Mouse (Mus musculus): ENCODE data around the gene Npb. TPM values are rescaled to one million over a fixed set of nuclear protein-coding genes. Genes with fewer than 3 reads are reported as not detected.

The Npb gene
- polyA plus RNA-seq, 1 experiment from 2014 or later, result 0.99 TPM

DNA sequence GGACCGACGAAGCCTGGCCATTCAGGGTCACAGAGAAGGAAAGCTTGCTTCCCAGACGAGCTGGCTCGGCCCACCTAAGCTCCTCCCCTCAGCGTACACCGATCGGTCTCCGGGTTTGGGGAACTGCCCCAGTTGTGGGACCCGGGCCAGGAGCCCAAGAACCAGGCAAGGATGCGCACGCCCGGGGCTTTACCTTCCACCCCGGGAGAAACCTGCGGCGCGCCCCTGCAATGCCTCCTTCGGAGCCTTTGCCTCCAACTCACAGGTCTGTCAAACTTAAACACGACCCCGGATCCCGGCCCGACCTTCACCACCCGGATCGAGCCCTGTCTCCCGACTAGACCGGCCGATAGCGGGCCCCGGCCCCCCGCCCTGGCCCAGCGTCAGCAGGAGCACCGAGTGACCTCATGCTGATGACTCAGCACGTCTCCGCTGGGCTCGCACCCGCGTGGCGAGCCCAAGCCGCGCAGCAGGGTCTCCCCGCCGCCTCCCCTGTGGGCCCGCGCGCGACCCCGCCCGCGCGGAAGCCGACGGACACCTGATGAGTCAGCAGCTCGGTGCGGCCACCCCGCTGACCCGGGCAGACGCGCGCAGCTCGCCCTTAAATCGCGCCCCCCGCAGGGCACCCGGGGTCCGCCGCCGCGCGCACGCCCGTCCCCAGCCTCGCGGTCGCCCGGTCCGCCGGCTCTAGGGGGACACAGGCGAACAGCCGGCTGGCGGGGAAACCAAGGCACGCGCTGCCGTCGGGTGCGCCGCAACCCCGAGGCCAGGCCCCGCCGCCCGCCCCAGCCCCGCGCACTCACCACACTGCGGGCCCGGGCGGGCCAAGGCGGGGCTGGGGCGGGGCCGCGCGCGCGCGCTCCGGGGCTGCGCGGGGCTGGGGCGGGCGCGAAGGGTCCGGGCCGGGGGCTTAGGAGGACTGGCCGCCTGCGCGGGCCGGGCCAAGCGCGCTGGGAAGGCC lies 24.6 kb downstream of the Npb start:
- Histone ChIP-seq H3K4me1 (ENCODE audit: control insufficient read depth, insufficient read depth, low read depth, low read length) (peaks cover 31% of the 10 kb centered on the region), H3K27ac (ENCODE audit: low read depth, low read length) (peak overlapping the region; percentile 88), H3K27me3 (replicated peaks; ENCODE audit: control insufficient read depth, insufficient read depth, low read length) (no peaks in the 10 kb centered on the region), H3K9ac (ENCODE audit: low read depth, low read length) (peak overlapping the region; percentile 94), H3K4me2 (ENCODE audit: low read length) (peak overlapping the region; percentile 96), H3K9me3 (ENCODE audit: control insufficient read depth, low read length) (no peaks in the 10 kb centered on the region), H3K4me3 (ENCODE audit: low read length) (peak overlapping the region; percentile 90), H3K36me3 (ENCODE audit: control insufficient read depth, insufficient read depth, low read length) (peaks cover 8% of the 10 kb centered on the region)
- under 1% methylated on average over 60 of the region's 116 CpGs for WGBS
- ATAC-seq, result peak; percentile 82

GRCm38 (mm10) chr11:120633520-120634343 lies 25.5 kb downstream of the Npb start, which contains the start of gene Mafg:
Mafg (minus strand) TSS chr11:120633600.
- peaks cover 31% of the 10 kb centered on the region for H3K4me1 ChIP-seq (ENCODE audit: control insufficient read depth, insufficient read depth, low read depth, low read length)
- H3K36me3 ChIP-seq (ENCODE audit: control insufficient read depth, insufficient read depth, low read length), result peaks cover 7% of the 10 kb centered on the region
- H3K27me3 ChIP-seq (replicated peaks; ENCODE audit: control insufficient read depth, insufficient read depth, low read length), result no peaks in the 10 kb centered on the region
- H3K27ac ChIP-seq (ENCODE audit: low read depth, low read length), result peak within 1 kb of the TSS; percentile 88
- H3K4me3 ChIP-seq (ENCODE audit: low read length), result peak within 1 kb of the TSS; percentile 90
- ATAC-seq, result peak; percentile 92
- no peaks in the 10 kb centered on the region for H3K9me3 ChIP-seq (ENCODE audit: control insufficient read depth, low read length)
- H3K9ac ChIP-seq (ENCODE audit: low read depth, low read length), result peak within 1 kb of the TSS; percentile 94
- WGBS, result 13% methylated on average over 49 of the region's 58 CpGs
- H3K4me2 ChIP-seq (ENCODE audit: low read length), result peak within 1 kb of the TSS; percentile 96

DNA sequence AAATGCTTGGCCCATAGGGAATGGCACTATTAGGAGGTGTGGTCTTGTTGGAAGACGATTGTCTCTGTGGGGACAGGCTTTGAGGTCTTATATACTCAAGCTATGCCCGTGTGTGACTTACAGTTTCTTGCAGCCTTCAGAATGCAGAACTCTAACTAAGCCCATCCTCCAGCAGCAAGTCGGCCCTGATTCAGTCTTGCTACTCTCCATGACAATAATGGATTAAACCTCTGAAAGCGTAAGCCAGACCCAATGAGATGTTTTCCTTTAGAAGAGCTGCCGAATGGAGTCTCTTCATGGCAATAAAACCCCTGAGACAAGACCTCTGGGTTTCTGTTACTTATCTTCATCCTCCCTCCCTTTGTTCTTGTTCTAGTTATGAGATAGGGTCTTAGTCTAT lies 26.5 kb downstream of the Npb start:
- WGBS, result 80% methylated on average over 5 of the region's 5 CpGs
- no peak overlapping the region for H3K27ac ChIP-seq (ENCODE audit: low read depth, low read length)
- H3K4me3 ChIP-seq (ENCODE audit: low read length), result no peak overlapping the region
- H3K4me1 ChIP-seq (ENCODE audit: control insufficient read depth, insufficient read depth, low read depth, low read length), result peaks cover 27% of the 10 kb centered on the region
- no peaks in the 10 kb centered on the region for H3K27me3 ChIP-seq (replicated peaks; ENCODE audit: control insufficient read depth, insufficient read depth, low read length)
- no peak overlapping the region for H3K4me2 ChIP-seq (ENCODE audit: low read length)
- ATAC-seq, result no peak
- H3K36me3 ChIP-seq (ENCODE audit: control insufficient read depth, insufficient read depth, low read length), result no peaks in the 10 kb centered on the region; the same call in 1 of the 2 replicates
- H3K9ac ChIP-seq (ENCODE audit: low read depth, low read length), result no peak overlapping the region
- H3K9me3 ChIP-seq (ENCODE audit: control insufficient read depth, low read length), result no peaks in the 10 kb centered on the region

DNA sequence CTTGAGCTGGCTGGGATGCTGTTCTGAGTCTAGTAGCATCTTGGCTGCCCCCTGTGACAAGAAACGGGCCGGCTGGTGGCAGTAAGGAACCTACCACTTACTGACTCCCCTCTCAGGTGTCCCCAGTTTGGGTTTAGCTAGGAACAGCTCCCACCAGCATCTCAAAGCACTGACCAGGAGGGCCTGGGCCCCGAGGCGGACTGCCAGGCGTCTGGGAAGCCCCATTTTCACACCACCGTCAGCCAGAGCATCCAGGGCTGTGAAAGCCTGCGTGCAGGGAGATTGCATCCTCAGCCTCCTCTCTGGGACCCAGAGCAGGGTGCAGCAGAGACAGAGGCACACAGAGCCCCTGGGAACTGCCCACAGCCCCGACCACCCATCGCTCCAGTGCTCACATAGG lies 33.0 kb downstream of the Npb start:
- no peak for ATAC-seq
- H3K4me2 ChIP-seq (ENCODE audit: low read length), result no peak overlapping the region
- H3K9me3 ChIP-seq (ENCODE audit: control insufficient read depth, low read length), result no peaks in the 10 kb centered on the region

GRCm38 (mm10) chr11:120641869-120642268 lies 33.6 kb downstream of the Npb start:
- H3K9ac ChIP-seq (ENCODE audit: low read depth, low read length), result no peak overlapping the region; the same call in 1 of the 2 replicates
- no peaks in the 10 kb centered on the region for H3K36me3 ChIP-seq (ENCODE audit: control insufficient read depth, insufficient read depth, low read length)
- H3K4me2 ChIP-seq (ENCODE audit: low read length), result no peak overlapping the region
- H3K4me1 ChIP-seq (ENCODE audit: control insufficient read depth, insufficient read depth, low read depth, low read length), result peaks cover 8% of the 10 kb centered on the region
- H3K27me3 ChIP-seq (replicated peaks; ENCODE audit: control insufficient read depth, insufficient read depth, low read length), result no peaks in the 10 kb centered on the region
- WGBS, result 92% methylated on average over 8 of the region's 8 CpGs
- no peak overlapping the region for H3K4me3 ChIP-seq (ENCODE audit: low read length)
- H3K9me3 ChIP-seq (ENCODE audit: control insufficient read depth, low read length), result no peaks in the 10 kb centered on the region
- ATAC-seq, result no peak
- H3K27ac ChIP-seq (ENCODE audit: low read depth, low read length), result no peak overlapping the region

More for the DNA sequence above, 33.0 kb downstream of the Npb start:
- H3K27me3 ChIP-seq (replicated peaks; ENCODE audit: control insufficient read depth, insufficient read depth, low read length), result no peaks in the 10 kb centered on the region
- WGBS, result 66% methylated on average over 9 of the region's 9 CpGs
- H3K4me3 ChIP-seq (ENCODE audit: low read length), result no peak overlapping the region
- H3K36me3 ChIP-seq (ENCODE audit: control insufficient read depth, insufficient read depth, low read length), result no peaks in the 10 kb centered on the region
- no peak overlapping the region for H3K9ac ChIP-seq (ENCODE audit: low read depth, low read length)
- peaks cover 8% of the 10 kb centered on the region for H3K4me1 ChIP-seq (ENCODE audit: control insufficient read depth, insufficient read depth, low read depth, low read length)
- no peak overlapping the region for H3K27ac ChIP-seq (ENCODE audit: low read depth, low read length)

DNA sequence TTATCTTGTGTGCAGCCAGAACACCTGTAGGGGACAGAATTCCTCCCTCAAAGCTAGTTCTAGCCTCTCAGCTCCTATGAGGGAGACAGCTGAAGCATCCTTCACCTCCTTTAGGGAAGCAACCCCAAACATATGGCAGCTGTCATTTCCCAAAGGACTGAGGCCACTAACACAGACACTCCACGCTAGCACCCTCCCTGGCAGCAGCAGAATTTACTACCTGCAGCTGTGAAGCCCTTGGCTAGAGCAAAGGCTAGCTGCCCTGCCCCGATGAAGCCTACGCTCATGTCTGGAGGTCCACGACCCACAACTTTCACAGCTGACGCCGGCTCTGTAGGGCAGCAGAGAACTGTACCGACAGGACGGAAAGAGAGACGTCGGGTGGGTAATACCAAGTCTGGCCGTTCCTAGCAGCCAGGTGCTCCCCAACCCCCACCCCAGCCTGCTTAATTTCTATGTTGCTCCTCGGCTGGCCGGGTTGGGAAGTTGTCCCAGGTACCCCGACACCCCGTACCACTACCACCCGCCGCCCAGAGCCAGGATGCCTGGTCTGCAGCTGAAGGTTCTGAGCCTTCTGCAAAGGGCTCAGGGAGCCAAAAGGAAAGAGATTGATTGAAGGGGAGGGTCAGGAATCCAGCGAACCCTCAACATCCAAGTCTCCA lies 34.8 kb downstream of the Npb start:
- no peaks in the 10 kb centered on the region for H3K9me3 ChIP-seq (ENCODE audit: control insufficient read depth, low read length)
- H3K27me3 ChIP-seq (replicated peaks; ENCODE audit: control insufficient read depth, insufficient read depth, low read length), result peaks cover 3% of the 10 kb centered on the region; the same call in 1 of the 2 replicates
- H3K4me1 ChIP-seq (ENCODE audit: control insufficient read depth, insufficient read depth, low read depth, low read length), result peaks cover 12% of the 10 kb centered on the region
- ATAC-seq, result peak; percentile 69
- peak overlapping the region; percentile 59 for H3K4me3 ChIP-seq (ENCODE audit: low read length)
- peak overlapping the region; percentile 78 for H3K9ac ChIP-seq (ENCODE audit: low read depth, low read length)
- H3K36me3 ChIP-seq (ENCODE audit: control insufficient read depth, insufficient read depth, low read length), result no peaks in the 10 kb centered on the region
- 1% methylated on average over 18 of the region's 18 CpGs for WGBS
- peak overlapping the region; percentile 94 for H3K4me2 ChIP-seq (ENCODE audit: low read length)
- no peak overlapping the region; the same call in 1 of the 2 replicates for H3K27ac ChIP-seq (ENCODE audit: low read depth, low read length)

DNA sequence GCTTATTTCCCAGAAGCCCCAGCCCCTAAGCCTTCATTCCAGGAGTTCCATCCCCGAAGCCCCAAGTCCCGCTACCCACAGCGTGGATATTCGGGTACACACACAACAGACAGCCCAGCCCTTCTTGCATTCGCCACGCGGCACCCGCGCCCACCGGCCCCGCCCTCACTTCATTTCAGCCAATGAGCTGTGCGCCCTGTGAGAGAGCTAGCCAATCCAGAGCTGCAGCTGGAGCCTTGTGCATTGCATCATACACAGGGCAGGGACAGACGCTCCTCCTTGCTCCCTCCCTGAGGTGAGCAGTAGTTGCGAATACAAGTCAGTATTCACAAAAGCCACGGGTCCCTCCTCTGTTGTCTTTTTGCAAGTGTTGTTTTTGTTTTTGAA lies 35.3 kb downstream of the Npb start, which contains the start of gene Pycr1:
Gene Pycr1, minus strand, starts transcription at position 169 of the 387 bp plus-strand sequence.
- Histone ChIP-seq H3K36me3 (ENCODE audit: control insufficient read depth, insufficient read depth, low read length) (no peaks in the 10 kb centered on the region), H3K27me3 (replicated peaks; ENCODE audit: control insufficient read depth, insufficient read depth, low read length) (peaks cover 3% of the 10 kb centered on the region; the same call in 1 of the 2 replicates), H3K4me3 (ENCODE audit: low read length) (peak within 1 kb of the TSS; percentile 59), H3K4me2 (ENCODE audit: low read length) (peak within 1 kb of the TSS; percentile 94), H3K9me3 (ENCODE audit: control insufficient read depth, low read length) (no peaks in the 10 kb centered on the region), H3K4me1 (ENCODE audit: control insufficient read depth, insufficient read depth, low read depth, low read length) (peaks cover 15% of the 10 kb centered on the region), H3K27ac (ENCODE audit: low read depth, low read length) (no peak within 1 kb of the TSS; the same call in 1 of the 2 replicates), H3K9ac (ENCODE audit: low read depth, low read length) (peak within 1 kb of the TSS; percentile 78)
- 0% methylated on average over 15 of the region's 15 CpGs for WGBS
- ATAC-seq, result peak; percentile 100

- peaks cover 3% of the 10 kb centered on the region; the same call in 1 of the 2 replicates for H3K27me3 ChIP-seq (replicated peaks; ENCODE audit: control insufficient read depth, insufficient read depth, low read length)
- ATAC-seq, result no peak
- no peak overlapping the region; the same call in 1 of the 2 replicates for H3K4me2 ChIP-seq (ENCODE audit: low read length)
- no peak overlapping the region for H3K4me3 ChIP-seq (ENCODE audit: low read length)
- WGBS, result 80% methylated on average over 35 of the region's 35 CpGs
- peaks cover 15% of the 10 kb centered on the region for H3K4me1 ChIP-seq (ENCODE audit: control insufficient read depth, insufficient read depth, low read depth, low read length)
- H3K27ac ChIP-seq (ENCODE audit: low read depth, low read length), result no peak overlapping the region
- H3K9ac ChIP-seq (ENCODE audit: low read depth, low read length), result no peak overlapping the region
- no peaks in the 10 kb centered on the region for H3K36me3 ChIP-seq (ENCODE audit: control insufficient read depth, insufficient read depth, low read length)
- no peaks in the 10 kb centered on the region for H3K9me3 ChIP-seq (ENCODE audit: control insufficient read depth, low read length)
Measured at GRCm38 (mm10) chr11:120647047-120647830, 39.0 kb downstream of the Npb start.

All from hindbrain, embryonic 16.5 days (tissue).